Mouse (Mus musculus) brain, adult 2 months (tissue): Measurements from ENCODE around the gene Fcer1g.

Experiments used
- DNase-seq: peaks from one replicate; pipeline ENCODE4 v3.0.0; 2011; ENCODE audit warnings: low read depth, low spot score

Gene Fcer1g

DNA sequence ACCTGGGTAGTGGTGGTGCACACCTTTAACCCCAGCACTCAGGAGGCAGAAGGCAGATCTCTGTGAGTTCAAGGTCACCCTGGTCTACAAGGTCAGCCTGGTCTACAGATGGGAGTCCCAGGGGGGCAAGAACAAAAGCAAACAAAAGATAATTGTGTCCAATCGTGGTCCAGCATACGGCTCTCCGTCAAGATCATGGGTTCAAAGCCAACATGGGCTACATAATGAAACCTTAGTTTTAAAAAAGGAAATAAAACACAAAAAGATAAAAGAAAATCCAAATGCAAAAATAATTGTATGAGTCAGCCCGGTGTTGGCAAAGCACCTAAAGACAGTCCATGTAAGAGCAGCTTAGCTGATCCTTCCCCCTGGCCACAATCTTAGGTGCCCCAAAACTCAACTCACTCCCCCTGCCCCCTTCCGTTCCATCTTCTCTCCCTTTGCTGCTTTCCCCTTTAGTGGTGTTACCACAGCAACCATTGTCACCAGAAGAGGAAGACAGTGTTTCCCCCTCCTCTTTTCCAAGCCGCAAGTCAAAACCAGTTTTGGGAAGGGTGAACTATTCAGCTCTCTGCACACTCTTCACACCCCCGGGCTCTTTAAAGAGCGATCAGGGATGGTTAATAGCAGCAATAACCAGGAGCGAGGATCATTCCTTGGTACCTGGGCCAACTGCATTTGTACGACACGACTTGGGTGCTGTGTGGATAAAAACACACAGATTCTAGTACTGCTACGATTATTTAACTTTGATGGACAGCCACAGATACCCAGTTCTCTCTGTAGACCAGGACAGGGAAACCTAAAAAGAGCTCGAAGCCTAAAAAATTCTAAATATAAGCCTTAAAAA lies 46.1 kb downstream of the Fcer1g start:
- peak; percentile 26 for DNase-seq

DNA sequence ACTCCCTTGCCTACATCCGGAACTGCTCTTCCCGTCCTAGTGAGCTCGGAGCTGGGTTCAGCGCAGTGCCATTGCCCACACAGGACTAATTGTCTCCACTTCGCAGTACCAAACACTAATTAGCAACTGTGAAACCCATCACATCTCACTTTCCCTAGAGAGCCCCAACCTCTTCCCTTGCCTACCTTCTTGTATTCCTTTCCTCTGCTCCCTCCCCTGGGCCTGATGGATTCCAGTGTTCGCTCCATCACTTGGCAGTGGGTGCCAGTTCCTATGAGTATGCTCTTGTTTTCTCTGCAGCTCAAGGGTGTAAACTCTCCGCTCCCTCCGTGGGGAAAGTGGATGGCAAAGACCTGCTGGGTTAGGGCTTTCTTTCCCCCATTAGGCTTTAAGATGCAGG lies 48.5 kb downstream of the Fcer1g start:
- DNase-seq = peak; percentile 14

DNA sequence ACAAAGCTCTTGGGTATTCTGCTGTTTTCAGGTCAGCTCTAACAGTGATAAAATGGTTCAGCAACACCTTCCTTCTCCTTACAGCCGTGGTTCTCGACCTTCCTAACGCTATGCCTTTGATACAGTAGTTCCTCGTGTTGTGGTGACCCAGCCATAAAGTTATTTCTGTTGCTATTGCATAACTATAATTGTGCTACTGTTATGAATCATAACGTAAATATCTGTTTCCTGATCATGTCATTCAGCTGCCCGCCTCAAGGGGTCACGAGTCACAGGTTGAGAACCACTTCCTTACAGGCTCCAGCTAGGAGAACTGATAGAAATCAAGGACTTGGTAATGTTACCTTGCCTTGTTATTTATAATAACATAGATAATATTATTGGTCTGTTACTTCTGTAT lies 49.9 kb downstream of the Fcer1g start:
- no peak for DNase-seq

DNA sequence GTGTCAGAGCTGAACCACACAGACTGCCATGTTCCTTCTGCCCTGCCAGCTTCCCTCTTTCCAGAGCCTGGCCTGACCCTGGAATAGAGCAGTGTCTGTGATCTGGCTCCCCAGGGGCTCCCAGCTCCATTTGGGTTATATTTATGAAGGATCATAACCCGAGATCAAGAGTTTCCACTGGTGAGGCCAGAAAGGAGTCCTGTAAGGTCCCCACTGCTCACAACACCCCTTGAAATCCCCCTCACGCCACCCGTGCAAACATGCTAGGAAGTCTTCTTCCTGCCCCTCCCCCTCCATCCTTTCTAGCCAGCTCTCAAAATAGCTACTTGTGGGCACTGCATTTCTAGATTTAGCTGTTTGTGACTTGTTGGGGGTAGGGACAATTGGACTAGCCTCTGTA lies 50.5 kb downstream of the Fcer1g start:
- DNase-seq = no peak

DNA sequence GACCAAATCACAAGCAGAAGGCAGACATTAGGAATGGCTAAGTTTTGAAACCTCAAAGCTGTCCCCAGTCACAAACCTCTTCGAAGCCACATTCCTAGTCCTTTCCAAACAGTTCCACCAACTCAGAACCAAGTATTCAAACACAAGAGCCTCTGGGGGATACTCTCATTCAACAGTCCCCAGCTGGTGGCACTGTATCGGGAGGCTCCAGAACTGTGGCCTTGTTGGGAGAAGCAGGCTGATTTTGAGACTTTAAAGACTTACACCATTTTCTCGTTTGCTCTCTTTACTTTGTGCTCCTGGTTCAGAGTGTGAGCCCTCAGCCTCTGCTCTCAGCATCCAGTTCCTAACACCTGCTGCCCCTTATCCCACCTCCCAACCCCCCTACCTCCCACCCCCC lies 51.1 kb downstream of the Fcer1g start:
- DNase-seq = no peak
